25 mouse cellular contexts compared by ENCODE assay signal in genomic region chr2:154633876-154634644, GRCm38 (mm10). TPM values are rescaled to one million over a fixed set of nuclear protein-coding genes. Genes with fewer than 3 reads are reported as not detected.
DNase-seq lines count a peak whose midpoint lies in the region; ATAC-seq and TF ChIP-seq lines count a peak whose summit lies in the region.
"Had no signal": no experiment of that assay in that cellular context is flagged by ENCODE, and none has a peak within 500 bp of the region (broad histone marks: within the 10 kb centered on the region; RNA-seq: fewer than 3 reads in every experiment).

No protein-coding gene starts in this region.

- no peak for TF ChIP-seq CTCF in G1E (IDR thresholded peaks at IDR 0.05; ENCODE audit: low read depth, low read length)

- no peak overlapping the region for H3K4me3 ChIP-seq in heart, embryonic 10.5 days
- peak overlapping the region; percentile 6; the same call in 1 of the 2 replicates for H3K4me3 ChIP-seq in G1E (ENCODE audit: low read depth, low read length)
- H3K4me3 ChIP-seq in intestine, embryonic 15.5 days (replicated peaks) = no peak overlapping the region
- H3K4me3 ChIP-seq in liver, embryonic 15.5 days (replicated peaks) = peak overlapping the region; percentile 73
- no peak overlapping the region for H3K4me3 ChIP-seq in hindbrain, embryonic 11.5 days (ENCODE audit: low read depth, low read length)
- H3K4me3 ChIP-seq: hindbrain, embryonic 10.5 days; layer of hippocampus, adult 2 months; left cerebral cortex, adult 2 months had no signal

- H3K27ac ChIP-seq in heart, embryonic 10.5 days = peak overlapping the region; percentile 47; the same call in 1 of the 2 replicates
- H3K27ac ChIP-seq in intestine, embryonic 15.5 days = no peak overlapping the region
- peak overlapping the region; percentile 99 for H3K27ac ChIP-seq in liver, embryonic 15.5 days (replicated peaks)
- H3K27ac ChIP-seq in hindbrain, embryonic 11.5 days (ENCODE audit: low read depth, low read length) = no peak overlapping the region
- H3K27ac ChIP-seq: hindbrain, embryonic 10.5 days; kidney, postnatal 0 days; layer of hippocampus, adult 2 months; left cerebral cortex, adult 2 months had no signal

- no peak overlapping the region for H3K4me2 ChIP-seq in intestine, embryonic 15.5 days (replicated peaks)
- peak overlapping the region; percentile 72 for H3K4me2 ChIP-seq in liver, embryonic 15.5 days
- H3K4me2 ChIP-seq in hindbrain, embryonic 11.5 days (replicated peaks; ENCODE audit: low read depth, low read length) = no peak overlapping the region
- H3K4me2 ChIP-seq: lung, embryonic 14.5 days; midbrain, embryonic 11.5 days had no signal

- H3K4me1 ChIP-seq in heart, embryonic 10.5 days = no peaks in the 10 kb centered on the region
- peaks cover 26% of the 10 kb centered on the region for H3K4me1 ChIP-seq in G1E (ENCODE audit: insufficient read depth, low read depth, low read length)
- H3K4me1 ChIP-seq in intestine, embryonic 15.5 days (replicated peaks) = no peaks in the 10 kb centered on the region
- H3K4me1 ChIP-seq in liver, embryonic 15.5 days (replicated peaks) = peaks cover 47% of the 10 kb centered on the region
- H3K4me1 ChIP-seq in hindbrain, embryonic 11.5 days (replicated peaks; ENCODE audit: control insufficient read depth, insufficient read depth, low read length) = no peaks in the 10 kb centered on the region
- H3K4me1 ChIP-seq: hindbrain, embryonic 10.5 days had no signal

- peaks cover 48% of the 10 kb centered on the region for H3K36me3 ChIP-seq in heart, embryonic 10.5 days
- H3K36me3 ChIP-seq in G1E (replicated peaks) = peaks cover 75% of the 10 kb centered on the region
- H3K36me3 ChIP-seq in intestine, embryonic 15.5 days = peaks cover 14% of the 10 kb centered on the region
- H3K36me3 ChIP-seq in liver, embryonic 15.5 days (replicated peaks) = peaks cover 53% of the 10 kb centered on the region
- H3K36me3 ChIP-seq in hindbrain, embryonic 11.5 days (ENCODE audit: control insufficient read depth, insufficient read depth, low read length) = peaks cover 6% of the 10 kb centered on the region; the same call in 1 of the 2 replicates

- no peak overlapping the region for H3K9ac ChIP-seq in intestine, embryonic 15.5 days
- H3K9ac ChIP-seq in liver, embryonic 15.5 days = peak overlapping the region; percentile 87
- no peak overlapping the region for H3K9ac ChIP-seq in hindbrain, embryonic 11.5 days (ENCODE audit: low read depth, low read length)
- H3K9ac ChIP-seq: lung, embryonic 14.5 days had no signal

- no peaks in the 10 kb centered on the region for H3K27me3 ChIP-seq in heart, embryonic 10.5 days (ENCODE audit: insufficient read depth, poor library complexity, severe bottlenecking)
- no peaks in the 10 kb centered on the region for H3K27me3 ChIP-seq in G1E (ENCODE audit: insufficient read depth, low read length)
- no peaks in the 10 kb centered on the region for H3K27me3 ChIP-seq in intestine, embryonic 15.5 days (replicated peaks)
- H3K27me3 ChIP-seq in liver, embryonic 15.5 days = no peaks in the 10 kb centered on the region
- no peaks in the 10 kb centered on the region for H3K27me3 ChIP-seq in hindbrain, embryonic 11.5 days (ENCODE audit: control insufficient read depth, insufficient read depth, low read length)

- DNase-seq in heart, embryonic 10.5 days (ENCODE audit: low spot score) = no peak
- DNase-seq in heart, postnatal 4 days = no peak
- DNase-seq in G1E (ENCODE audit: low spot score) = no peak
- no peak for DNase-seq in hindbrain, embryonic 11.5 days (ENCODE audit: low spot score)
- no peak for DNase-seq in testis, postnatal 14 days (ENCODE audit: low spot score)
- no peak for DNase-seq in urinary bladder, postnatal 4 days (ENCODE audit: low spot score in 2 of 2)
- DNase-seq: adrenal gland, postnatal 10 days; cerebellum, adult 18-20 months; gastrocnemius, postnatal 14 days; lung, embryonic 14.5 days; lung, postnatal 4 days; right cerebral cortex, postnatal 14 days; thymus, postnatal 14 days had no signal

- 87% methylated on average over 9 of the region's 9 CpGs for WGBS in heart, embryonic 10.5 days
- 90% methylated on average over 9 of the region's 9 CpGs for WGBS in intestine, embryonic 15.5 days
- 61% methylated on average over 9 of the region's 9 CpGs for WGBS in liver, embryonic 15.5 days (ENCODE audit: insufficient replicate concordance)
- WGBS in hindbrain, embryonic 11.5 days = 91% methylated on average over 9 of the region's 9 CpGs

- 0 out of 2 replicates have a peak, but pooled peaks cover 5% of the 10 kb centered on the region for H3K9me3 ChIP-seq in heart, embryonic 10.5 days
- H3K9me3 ChIP-seq in G1E (replicated peaks) = peaks cover 9% of the 10 kb centered on the region
- no peaks in the 10 kb centered on the region for H3K9me3 ChIP-seq in intestine, embryonic 15.5 days
- H3K9me3 ChIP-seq in liver, embryonic 15.5 days (replicated peaks) = no peaks in the 10 kb centered on the region; the same call in 1 of the 2 replicates
- no peaks in the 10 kb centered on the region for H3K9me3 ChIP-seq in hindbrain, embryonic 11.5 days (ENCODE audit: control insufficient read depth, low read length)

- no peak for ATAC-seq in G1E (ENCODE audit: extremely low read depth, insufficient number of reproducible peaks, low FRiP score, poor library complexity, severe bottlenecking)
- ATAC-seq in intestine, embryonic 15.5 days = peak; percentile 75
- peak; percentile 37 for ATAC-seq in liver, embryonic 15.5 days (ENCODE audit: insufficient read depth)
- no peak for ATAC-seq in hindbrain, embryonic 11.5 days (ENCODE audit: low FRiP score)
- ATAC-seq: inflammation-experienced regulatory T-cells, adult 6 months had no signal

RNA-seq across cellular contexts. Expression of gene Chmp4b, which starts 17.4 kb away (rescaled TPM):
- 13.5 and 17.4 TPM in 2 replicates for polyA plus RNA-seq in heart, embryonic 10.5 days (2016; fragmentation: Nextera tagmentation; extraction: Ambion mirVana)
- 100 to 1,000 TPM; 133 to 134 TPM for total RNA-seq in heart, postnatal 4 days (2021)
- total RNA-seq in G1E (2014; fragmentation: Nextera tagmentation) (57.9 and 66.2 TPM in 2 replicates), G1E (2017) (99.8 and 102 TPM in 2 replicates)
- polyA plus RNA-seq in G1E (2012) = 110 and 144 TPM in 2 replicates
- polyA plus RNA-seq in intestine, embryonic 15.5 days (2015; fragmentation: Nextera tagmentation; extraction: Ambion mirVana) = 36.3 and 36.4 TPM in 2 replicates
- polyA plus RNA-seq in liver, embryonic 15.5 days (2015; fragmentation: Nextera tagmentation; extraction: Ambion mirVana) = 11.7 and 13.9 TPM in 2 replicates
- 15.2 and 15.7 TPM in 2 replicates for polyA plus RNA-seq in hindbrain, embryonic 11.5 days (2014; fragmentation: Nextera tagmentation; extraction: Ambion mirVana)

RNA-seq across cellular contexts. Expression of gene 4930519P11Rik, which starts 20.8 kb away (rescaled TPM):
- polyA plus RNA-seq in heart, embryonic 10.5 days (2016; fragmentation: Nextera tagmentation; extraction: Ambion mirVana) = 0.32 and 0.69 TPM in 2 replicates
- not detected for total RNA-seq in heart, postnatal 4 days (2021)
- not detected in 2 replicates for total RNA-seq in G1E (2014; fragmentation: Nextera tagmentation)
- total RNA-seq in G1E (2017) = 0.52 TPM in 1 of 2 replicates, not detected in the other
- 1.5 and 1.7 TPM in 2 replicates for polyA plus RNA-seq in G1E (2012)
- polyA plus RNA-seq in intestine, embryonic 15.5 days (2015; fragmentation: Nextera tagmentation; extraction: Ambion mirVana) = not detected in 2 replicates
- not detected in 2 replicates for polyA plus RNA-seq in liver, embryonic 15.5 days (2015; fragmentation: Nextera tagmentation; extraction: Ambion mirVana)
- polyA plus RNA-seq in hindbrain, embryonic 11.5 days (2014; fragmentation: Nextera tagmentation; extraction: Ambion mirVana) = 0.56 and 1.0 TPM in 2 replicates
- total RNA-seq: adrenal gland, postnatal 10 days; common myeloid progenitor, adult 5-6 weeks; layer of hippocampus, adult 2 months; left cerebral cortex, adult 2 months had no signal
- polyA plus RNA-seq: embryonic facial prominence, embryonic 11.5 days; heart, embryonic 14.5 days; hindbrain, embryonic 10.5 days; inflammation-experienced regulatory T-cells, adult 6 months; stomach, embryonic 14.5 days had no signal

RNA-seq across cellular contexts. Expression of gene Zfp341, which starts 21.0 kb away (rescaled TPM):
- polyA plus RNA-seq in heart, embryonic 10.5 days (2016; fragmentation: Nextera tagmentation; extraction: Ambion mirVana) = 0.87 and 0.95 TPM in 2 replicates
- 1 to 10 TPM; 2.4 TPM for total RNA-seq in heart, postnatal 4 days (2021)
- total RNA-seq in G1E (2014; fragmentation: Nextera tagmentation) (5.4 and 7.4 TPM in 2 replicates), G1E (2017) (0.93 TPM in 2 replicates)
- polyA plus RNA-seq in G1E (2012) = 10.2 and 11.1 TPM in 2 replicates
- polyA plus RNA-seq in intestine, embryonic 15.5 days (2015; fragmentation: Nextera tagmentation; extraction: Ambion mirVana) = 0.69 and 1.0 TPM in 2 replicates
- 2.6 TPM in 2 replicates for polyA plus RNA-seq in liver, embryonic 15.5 days (2015; fragmentation: Nextera tagmentation; extraction: Ambion mirVana)
- polyA plus RNA-seq in hindbrain, embryonic 11.5 days (2014; fragmentation: Nextera tagmentation; extraction: Ambion mirVana) = 1.0 and 1.5 TPM in 2 replicates

RNA-seq across cellular contexts. Expression of gene Pxmp4, which starts 30.6 kb away (rescaled TPM):
- 19.9 and 21.5 TPM in 2 replicates for polyA plus RNA-seq in heart, embryonic 10.5 days (2016; fragmentation: Nextera tagmentation; extraction: Ambion mirVana)
- 10 to 100 TPM; 14.5 to 20.4 TPM for total RNA-seq in heart, postnatal 4 days (2021)
- total RNA-seq in G1E (2014; fragmentation: Nextera tagmentation) (20.7 and 22.6 TPM in 2 replicates), G1E (2017) (35.7 and 41.5 TPM in 2 replicates)
- 5.4 and 6.2 TPM in 2 replicates for polyA plus RNA-seq in G1E (2012)
- 28.0 and 32.9 TPM in 2 replicates for polyA plus RNA-seq in intestine, embryonic 15.5 days (2015; fragmentation: Nextera tagmentation; extraction: Ambion mirVana)
- 34.6 and 43.9 TPM in 2 replicates for polyA plus RNA-seq in liver, embryonic 15.5 days (2015; fragmentation: Nextera tagmentation; extraction: Ambion mirVana)
- polyA plus RNA-seq in hindbrain, embryonic 11.5 days (2014; fragmentation: Nextera tagmentation; extraction: Ambion mirVana) = 12.8 and 14.1 TPM in 2 replicates

Comparison
In these comparisons a context has a peak if more than half of its experiments do, and no peak if none do; other contexts are left out.
1. H3K27ac ChIP-seq: peak in heart, embryonic 10.5 days (single experiment) and liver, embryonic 15.5 days (single experiment); none in intestine, embryonic 15.5 days (single experiment) and hindbrain, embryonic 11.5 days (single experiment).
2. H3K4me3 ChIP-seq: peak in G1E (single experiment) and liver, embryonic 15.5 days (single experiment); none in heart, embryonic 10.5 days (single experiment), intestine, embryonic 15.5 days (single experiment) and hindbrain, embryonic 11.5 days (single experiment).
3. ATAC-seq: peak in intestine, embryonic 15.5 days (single experiment) and liver, embryonic 15.5 days (single experiment); none in G1E (single experiment) and hindbrain, embryonic 11.5 days (single experiment).